Mouse (Mus musculus) frontal cortex, adult 2 months (tissue): Measurements from ENCODE around the gene Cacng1. TPM values are rescaled to one million over a fixed set of nuclear protein-coding genes. Genes with fewer than 3 reads are reported as not detected.

Experiments
- DNase-seq, 2 experiments: peaks; one replicate each; pipeline ENCODE4 v3.0.0; 2022; ENCODE audit warnings: low spot score in 1 of 2; ENCODE audit errors: extremely low spot score in 1 of 2
- polyA plus RNA-seq: library from polyadenylated mRNA; depleted of rRNA; stranded (reverse); fragments of >200 nt; gene quantifications from 2 replicates; pipeline ENCODE4 v1.2.3, GENCODE M21; 2012; rRNA removed

Cacng1 gene
- polyA plus RNA-seq, 1 experiment: 0.36 TPM

DNA sequence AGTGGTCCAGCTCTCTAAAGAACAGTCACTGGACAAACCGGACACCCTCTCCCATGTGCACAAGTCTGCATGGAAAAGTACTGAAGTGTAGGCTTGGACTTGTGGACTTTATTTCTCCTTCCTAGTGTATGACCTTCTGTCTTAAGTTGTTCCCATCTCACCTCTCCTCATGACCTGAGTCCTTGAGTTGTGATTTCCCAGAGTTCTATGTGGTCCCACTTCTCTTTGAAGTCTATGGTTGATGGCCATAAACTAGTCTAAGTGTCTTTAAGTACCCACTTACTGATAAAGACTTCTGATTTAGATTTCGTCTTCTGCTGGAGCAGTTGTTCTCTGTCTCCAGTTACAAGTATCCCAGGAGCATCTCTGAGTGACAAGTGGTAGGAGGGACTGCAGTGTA, 48.8 kb downstream of the Cacng1 start:
- no peak for DNase-seq

- DNase-seq: no peak
These were observed 53.7 kb downstream of the Cacng1 start for GRCm38 (mm10) chr11:107662666-107663065.

DNA sequence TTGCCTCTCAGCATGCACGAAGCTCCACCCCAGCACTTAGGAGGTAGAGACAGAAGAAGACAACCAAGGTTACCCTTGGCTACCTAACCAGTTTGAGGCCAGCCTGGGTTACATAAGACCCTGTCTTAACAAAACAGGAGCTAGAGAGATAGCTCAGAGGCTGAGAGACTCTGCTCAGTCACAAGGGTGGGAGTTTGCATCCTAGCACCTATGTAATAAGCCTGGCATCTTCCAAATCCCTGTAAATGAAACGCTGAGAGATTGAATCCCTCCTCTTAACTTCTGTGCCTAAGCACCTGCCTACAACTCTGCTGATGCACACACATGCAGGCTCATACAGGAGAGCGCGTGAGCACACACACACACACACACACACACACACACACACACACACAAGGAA, 55.9 kb downstream of the Cacng1 start:
- DNase-seq: no peak

GRCm38 (mm10) chr11:107657117-107657516, 59.2 kb downstream of the Cacng1 start:
- DNase-seq: no peak

DNA sequence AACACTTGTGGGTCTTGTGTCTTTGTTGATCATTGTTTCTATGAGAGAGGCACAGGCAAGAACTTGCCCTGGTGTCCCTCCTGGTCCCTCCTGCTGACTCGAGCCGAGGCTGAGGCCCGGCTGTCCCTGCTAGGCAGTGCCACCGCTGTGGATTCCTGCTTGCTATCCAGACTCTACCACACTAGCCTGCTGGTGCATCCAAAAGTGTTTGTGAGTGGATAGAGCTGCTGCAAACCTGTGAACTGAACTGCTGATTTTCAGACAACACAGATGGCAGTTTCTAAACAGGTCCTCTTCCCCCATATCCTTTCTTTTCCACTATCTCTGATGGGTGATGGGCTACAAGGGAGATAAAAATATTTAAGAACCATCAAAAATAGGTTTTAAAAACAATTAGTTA, 60.8 kb downstream of the Cacng1 start:
- no peak for DNase-seq

Other genes starting within 250 kb of the Cacng1 start
- gene Pitpnc1, start 245.8 kb downstream of the Cacng1 start, polyA plus RNA-seq: 25.3 and 26.6 TPM in 2 replicates
- gene Psmd12, start 237.0 kb downstream of the Cacng1 start, polyA plus RNA-seq: 58.4 and 61.0 TPM in 2 replicates
- 16.3 and 16.6 TPM in 2 replicates for gene Helz, start 168.6 kb downstream of the Cacng1 start, polyA plus RNA-seq
- 34.8 and 35.8 TPM in 2 replicates for gene Cacng4, start 78.0 kb upstream of the Cacng1 start, polyA plus RNA-seq
- gene Cacng5, start 198.5 kb upstream of the Cacng1 start, polyA plus RNA-seq: 56.4 and 56.5 TPM in 2 replicates